Mouse (Mus musculus): ENCODE data around the gene Olfr589. TPM values are rescaled to one million over a fixed set of nuclear protein-coding genes. Genes with fewer than 3 reads are reported as not detected.

Gene Olfr589
- polyA plus RNA-seq (2015; fragmentation: Nextera tagmentation; extraction: Ambion mirVana) = not detected in 2 replicates

DNA sequence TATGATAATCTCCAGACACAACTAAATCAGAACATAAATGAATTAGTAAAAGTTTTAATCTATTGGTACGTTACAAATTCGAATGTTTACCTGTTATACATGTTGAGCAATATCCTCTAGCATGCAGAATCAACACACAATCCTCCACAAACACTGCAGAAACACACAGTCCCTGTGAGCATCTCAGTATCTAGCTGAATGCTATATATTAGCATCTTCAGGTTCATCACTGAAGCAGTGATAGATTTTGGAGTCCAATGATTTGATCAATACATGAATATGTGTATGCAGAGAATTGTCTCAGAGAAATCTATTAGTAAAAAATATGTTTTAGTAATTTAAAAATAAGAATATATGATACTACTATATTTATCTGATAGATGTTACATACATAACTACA, at the start of gene Olfr589:
Olfr589 (minus strand) TSS at position 101 of the 400 bp plus-strand sequence.

GRCm38 (mm10) chr7:103184503-103184902, 28.3 kb upstream of the Olfr589 start, which contains the start of gene Olfr592:
Olfr592 (plus strand) TSS chr7:103184803.

GRCm38 (mm10) chr7:103178240-103178639, 22.1 kb upstream of the Olfr589 start, which contains the start of gene Olfr591:
Olfr591 (minus strand) TSS chr7:103178340.

DNA sequence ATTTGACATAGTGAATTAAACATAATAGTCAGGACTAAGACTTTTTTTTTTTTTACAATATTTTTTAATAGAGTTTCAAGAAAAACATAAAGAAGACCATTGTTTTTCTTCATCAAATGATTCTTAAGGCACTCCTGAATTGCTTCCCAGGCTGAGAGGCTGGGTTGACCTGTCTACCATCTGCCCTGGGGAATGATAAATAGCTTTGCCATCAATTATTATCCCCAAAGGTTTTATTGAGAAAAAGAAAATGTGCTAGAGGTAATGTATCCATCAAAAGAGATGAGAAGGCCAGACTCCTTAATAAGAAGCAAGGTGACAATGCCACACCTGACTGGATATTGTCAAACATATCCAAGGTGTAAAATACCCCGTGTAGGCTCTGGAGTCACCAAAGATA, 15.6 kb downstream of the Olfr589 start, which contains the start of gene Olfr588-ps1:
Olfr588-ps1 (plus strand) TSS at position 301 of the 400 bp plus-strand sequence.

GRCm38 (mm10) chr7:103125538-103125937, 30.6 kb downstream of the Olfr589 start, which contains the start of gene Olfr586:
Olfr586 (minus strand) TSS chr7:103125638.

Other genes with a start within 250 kb of the Olfr589 start
- not detected in 2 replicates for gene Olfr571, start 238.8 kb downstream of the Olfr589 start, polyA plus RNA-seq (2015; fragmentation: Nextera tagmentation; extraction: Ambion mirVana)
- not detected in 2 replicates for gene Olfr572, start 231.9 kb downstream of the Olfr589 start, polyA plus RNA-seq (2015; fragmentation: Nextera tagmentation; extraction: Ambion mirVana)
- not detected in 2 replicates for gene Olfr573-ps1, start 213.8 kb downstream of the Olfr589 start, polyA plus RNA-seq (2015; fragmentation: Nextera tagmentation; extraction: Ambion mirVana)
- not detected in 2 replicates for gene Olfr574, start 207.9 kb downstream of the Olfr589 start, polyA plus RNA-seq (2015; fragmentation: Nextera tagmentation; extraction: Ambion mirVana)
- gene Olfr575, start 197.6 kb downstream of the Olfr589 start, polyA plus RNA-seq (2015; fragmentation: Nextera tagmentation; extraction: Ambion mirVana) = not detected in 2 replicates
- gene Olfr576, start 193.7 kb downstream of the Olfr589 start, polyA plus RNA-seq (2015; fragmentation: Nextera tagmentation; extraction: Ambion mirVana) = not detected in 2 replicates
- gene Olfr577, start 180.4 kb downstream of the Olfr589 start, polyA plus RNA-seq (2015; fragmentation: Nextera tagmentation; extraction: Ambion mirVana) = not detected in 2 replicates
- not detected in 2 replicates for gene Olfr578, start 167.0 kb downstream of the Olfr589 start, polyA plus RNA-seq (2015; fragmentation: Nextera tagmentation; extraction: Ambion mirVana)
- gene Olfr582, start 118.3 kb downstream of the Olfr589 start, polyA plus RNA-seq (2015; fragmentation: Nextera tagmentation; extraction: Ambion mirVana) = not detected in 2 replicates
- gene Olfr583, start 105.1 kb downstream of the Olfr589 start, polyA plus RNA-seq (2015; fragmentation: Nextera tagmentation; extraction: Ambion mirVana) = not detected in 2 replicates
- gene Olfr584, start 74.5 kb downstream of the Olfr589 start, polyA plus RNA-seq (2015; fragmentation: Nextera tagmentation; extraction: Ambion mirVana) = not detected in 2 replicates
- gene Olfr585, start 58.6 kb downstream of the Olfr589 start, polyA plus RNA-seq (2015; fragmentation: Nextera tagmentation; extraction: Ambion mirVana) = not detected in 2 replicates
- gene Olfr586, start 30.7 kb downstream of the Olfr589 start, polyA plus RNA-seq (2015; fragmentation: Nextera tagmentation; extraction: Ambion mirVana) = not detected in 2 replicates
- gene Olfr588-ps1, start 15.5 kb downstream of the Olfr589 start, polyA plus RNA-seq (2015; fragmentation: Nextera tagmentation; extraction: Ambion mirVana) = not detected in 2 replicates
- not detected in 2 replicates for gene Olfr591, start 22.0 kb upstream of the Olfr589 start, polyA plus RNA-seq (2015; fragmentation: Nextera tagmentation; extraction: Ambion mirVana)
- not detected in 2 replicates for gene Olfr592, start 28.4 kb upstream of the Olfr589 start, polyA plus RNA-seq (2015; fragmentation: Nextera tagmentation; extraction: Ambion mirVana)
- gene Olfr593, start 55.5 kb upstream of the Olfr589 start, polyA plus RNA-seq (2015; fragmentation: Nextera tagmentation; extraction: Ambion mirVana) = not detected in 2 replicates
- gene Olfr594, start 60.6 kb upstream of the Olfr589 start, polyA plus RNA-seq (2015; fragmentation: Nextera tagmentation; extraction: Ambion mirVana) = not detected in 2 replicates
- gene Usp17ld, start 96.1 kb upstream of the Olfr589 start, polyA plus RNA-seq (2015; fragmentation: Nextera tagmentation; extraction: Ambion mirVana) = not detected in 2 replicates
- not detected in 2 replicates for gene Olfr596, start 149.3 kb upstream of the Olfr589 start, polyA plus RNA-seq (2015; fragmentation: Nextera tagmentation; extraction: Ambion mirVana)
- not detected in 2 replicates for gene Olfr597, start 160.0 kb upstream of the Olfr589 start, polyA plus RNA-seq (2015; fragmentation: Nextera tagmentation; extraction: Ambion mirVana)
- gene Olfr598, start 167.2 kb upstream of the Olfr589 start, polyA plus RNA-seq (2015; fragmentation: Nextera tagmentation; extraction: Ambion mirVana) = not detected in 2 replicates
- not detected in 2 replicates for gene Olfr599, start 179.6 kb upstream of the Olfr589 start, polyA plus RNA-seq (2015; fragmentation: Nextera tagmentation; extraction: Ambion mirVana)
- gene Olfr600, start 193.3 kb upstream of the Olfr589 start, polyA plus RNA-seq (2015; fragmentation: Nextera tagmentation; extraction: Ambion mirVana) = not detected in 2 replicates
- gene Olfr601, start 206.3 kb upstream of the Olfr589 start, polyA plus RNA-seq (2015; fragmentation: Nextera tagmentation; extraction: Ambion mirVana) = not detected in 2 replicates
- not detected in 2 replicates for gene Olfr603, start 229.8 kb upstream of the Olfr589 start, polyA plus RNA-seq (2015; fragmentation: Nextera tagmentation; extraction: Ambion mirVana)

All from adrenal gland, postnatal 0 days (tissue).